Mouse (Mus musculus) erythroblast, embryonic 14.5 days (primary cell): ENCODE results near the gene Usf1. TPM values are rescaled to one million over a fixed set of nuclear protein-coding genes. Genes with fewer than 3 reads are reported as not detected.

Experiments used
- H3K27me3 ChIP-seq: 2 replicates; pipeline ENCODE4 v1.6.1; 2012; ENCODE audit warnings: inconsistent platforms; ENCODE audit not compliant: control insufficient read depth
- H3K36me3 ChIP-seq: 2 replicates; pipeline ENCODE4 v1.6.1; 2012; ENCODE audit warnings: mild to moderate bottlenecking, inconsistent platforms; ENCODE audit not compliant: control insufficient read depth
- H3K4me1 ChIP-seq: 2 replicates; pipeline ENCODE4 v1.6.1; 2012; ENCODE audit warnings: inconsistent platforms; ENCODE audit not compliant: control insufficient read depth
- H3K4me3 ChIP-seq: replicated peaks from 2 replicates; pipeline ENCODE3; 2012; ENCODE audit warnings: moderate library complexity, mild to moderate bottlenecking, inconsistent platforms
- H3K9me3 ChIP-seq: 2 replicates; pipeline ENCODE4 v1.6.1; 2012; ENCODE audit warnings: low read length, inconsistent platforms, mixed read lengths; ENCODE audit not compliant: control insufficient read depth
- GATA1 ChIP-seq: IDR thresholded peaks from 2 replicates; pipeline ENCODE4 v1.6.1; 2012; ENCODE audit warnings: low read length, inconsistent platforms, mixed read lengths
- TAL1 ChIP-seq: IDR thresholded peaks from 3 replicates; pipeline ENCODE4 v1.6.1; 2012; ENCODE audit warnings: low read length, inconsistent platforms, mixed read lengths
- polyA plus RNA-seq: library from polyadenylated mRNA; stranded (reverse); fragments of >175 nt; gene quantifications from 2 replicates; pipeline ENCODE4 v1.2.3, GENCODE M21; 2012

Usf1 gene
- polyA plus RNA-seq: 1.2 and 3.6 TPM in 2 replicates

- Histone ChIP-seq H3K9me3 (no peaks in the 10 kb centered on the region), H3K4me3 (peak within 1 kb of the TSS; percentile 94), H3K4me1 (peaks cover 31% of the 10 kb centered on the region), H3K36me3 (peaks cover 10% of the 10 kb centered on the region), H3K27me3 (peaks cover 17% of the 10 kb centered on the region)
- TF ChIP-seq GATA1 (no peak; the same call in 1 of the 2 replicates), TAL1 (no peak)
Observed at GRCm38 (mm10) chr1:171410947-171411484, at the start of gene Usf1. TSS of gene Usf1 (plus strand) at chr1:171411313.

GRCm38 (mm10) chr1:171365934-171366333 is 45.2 kb upstream of the Usf1 start:
- Histone ChIP-seq H3K9me3 (no peaks in the 10 kb centered on the region), H3K4me3 (no peak overlapping the region), H3K27me3 (peaks cover 7% of the 10 kb centered on the region), H3K36me3 (no peaks in the 10 kb centered on the region), H3K4me1 (peaks cover 10% of the 10 kb centered on the region)
- no peak for TF ChIP-seq GATA1
- no peak for TF ChIP-seq TAL1

GRCm38 (mm10) chr1:171369845-171370556 is 41.1 kb upstream of the Usf1 start, which contains the start of gene Nectin4:
TSS of gene Nectin4 (plus strand) at chr1:171370099.
- Histone ChIP-seq H3K4me3 (no peak within 1 kb of the TSS), H3K4me1 (peaks cover 1% of the 10 kb centered on the region; the same call in 1 of the 2 replicates), H3K36me3 (no peaks in the 10 kb centered on the region), H3K9me3 (no peaks in the 10 kb centered on the region), H3K27me3 (peaks cover 15% of the 10 kb centered on the region)
- TF ChIP-seq TAL1: no peak
- TF ChIP-seq GATA1: no peak

GRCm38 (mm10) chr1:171372880-171373279 is 38.2 kb upstream of the Usf1 start:
- Histone ChIP-seq H3K4me3 (no peak overlapping the region), H3K36me3 (no peaks in the 10 kb centered on the region), H3K4me1 (peaks cover 7% of the 10 kb centered on the region), H3K9me3 (no peaks in the 10 kb centered on the region), H3K27me3 (peaks cover 17% of the 10 kb centered on the region)
- no peak for TF ChIP-seq GATA1
- no peak for TF ChIP-seq TAL1

GRCm38 (mm10) chr1:171373946-171374345 is 37.2 kb upstream of the Usf1 start:
- H3K27me3 ChIP-seq: peaks cover 17% of the 10 kb centered on the region
- no peaks in the 10 kb centered on the region for H3K36me3 ChIP-seq
- TF ChIP-seq GATA1 (no peak), TAL1 (no peak)
- peaks cover 7% of the 10 kb centered on the region for H3K4me1 ChIP-seq
- H3K4me3 ChIP-seq: no peak overlapping the region
- H3K9me3 ChIP-seq: no peaks in the 10 kb centered on the region

GRCm38 (mm10) chr1:171375646-171376097 is 35.4 kb upstream of the Usf1 start:
- Histone ChIP-seq H3K4me1 (peaks cover 9% of the 10 kb centered on the region), H3K9me3 (no peaks in the 10 kb centered on the region), H3K27me3 (peaks cover 27% of the 10 kb centered on the region), H3K4me3 (no peak overlapping the region), H3K36me3 (no peaks in the 10 kb centered on the region)
- TF ChIP-seq TAL1: no peak
- TF ChIP-seq GATA1: no peak

- H3K36me3 ChIP-seq: no peaks in the 10 kb centered on the region
- no peaks in the 10 kb centered on the region for H3K9me3 ChIP-seq
- H3K4me3 ChIP-seq: no peak overlapping the region
- H3K27me3 ChIP-seq: peaks cover 28% of the 10 kb centered on the region
- TF ChIP-seq TAL1: no peak
- TF ChIP-seq GATA1: no peak
- H3K4me1 ChIP-seq: peaks cover 9% of the 10 kb centered on the region
Observed at GRCm38 (mm10) chr1:171378298-171378697, 32.8 kb upstream of the Usf1 start.

GRCm38 (mm10) chr1:171379935-171380599 is 31.0 kb upstream of the Usf1 start:
- H3K4me3 ChIP-seq: no peak overlapping the region
- no peaks in the 10 kb centered on the region for H3K9me3 ChIP-seq
- peaks cover 28% of the 10 kb centered on the region for H3K27me3 ChIP-seq
- H3K4me1 ChIP-seq: peaks cover 7% of the 10 kb centered on the region
- H3K36me3 ChIP-seq: no peaks in the 10 kb centered on the region
- TF ChIP-seq TAL1 (no peak), GATA1 (no peak)

GRCm38 (mm10) chr1:171382096-171382620 is 29.0 kb upstream of the Usf1 start:
- Histone ChIP-seq H3K9me3 (no peaks in the 10 kb centered on the region), H3K27me3 (peaks cover 26% of the 10 kb centered on the region), H3K4me1 (peaks cover 2% of the 10 kb centered on the region; the same call in 1 of the 2 replicates), H3K4me3 (no peak overlapping the region), H3K36me3 (no peaks in the 10 kb centered on the region)
- TF ChIP-seq TAL1: no peak
- no peak for TF ChIP-seq GATA1
